Mouse (Mus musculus): ENCODE data around the gene Serpinb9b. TPM values are rescaled to one million over a fixed set of nuclear protein-coding genes. Genes with fewer than 3 reads are reported as not detected.

Gene Serpinb9b
- polyA plus RNA-seq, 1 experiment from 2014 or later: 0.20 TPM

Other genes with a start within 250 kb of the Serpinb9b start
- 1.8 and 2.3 TPM in 2 replicates for gene Mylk4, start 243.5 kb upstream of the Serpinb9b start, polyA plus RNA-seq (2014; fragmentation: Nextera tagmentation; extraction: Ambion mirVana)
- gene Wrnip1, start 225.4 kb upstream of the Serpinb9b start, polyA plus RNA-seq (2014; fragmentation: Nextera tagmentation; extraction: Ambion mirVana): 18.6 and 21.3 TPM in 2 replicates
- gene D930007J09Rik, start 224.6 kb upstream of the Serpinb9b start, polyA plus RNA-seq (2014; fragmentation: Nextera tagmentation; extraction: Ambion mirVana): not detected in 2 replicates
- gene Serpinb1a, start 176.2 kb upstream of the Serpinb9b start, polyA plus RNA-seq (2014; fragmentation: Nextera tagmentation; extraction: Ambion mirVana): 0.69 and 1.6 TPM in 2 replicates
- gene Serpinb1c, start 129.2 kb upstream of the Serpinb9b start, polyA plus RNA-seq (2014; fragmentation: Nextera tagmentation; extraction: Ambion mirVana): not detected in 2 replicates
- gene Serpinb6b, start 62.2 kb upstream of the Serpinb9b start, polyA plus RNA-seq (2014; fragmentation: Nextera tagmentation; extraction: Ambion mirVana): 0.31 and 0.96 TPM in 2 replicates
- 1.2 and 1.4 TPM in 2 replicates for gene Serpinb9, start 24.2 kb upstream of the Serpinb9b start, polyA plus RNA-seq (2014; fragmentation: Nextera tagmentation; extraction: Ambion mirVana)
- gene Serpinb1b, start 51.2 kb downstream of the Serpinb9b start, polyA plus RNA-seq (2014; fragmentation: Nextera tagmentation; extraction: Ambion mirVana): not detected in 2 replicates
- not detected in 2 replicates for gene Serpinb9c, start 132.3 kb downstream of the Serpinb9b start, polyA plus RNA-seq (2014; fragmentation: Nextera tagmentation; extraction: Ambion mirVana)
- gene Serpinb9d, start 165.5 kb downstream of the Serpinb9b start, polyA plus RNA-seq (2014; fragmentation: Nextera tagmentation; extraction: Ambion mirVana): not detected in 2 replicates
- not detected in 2 replicates for gene Serpinb9e, start 222.2 kb downstream of the Serpinb9b start, polyA plus RNA-seq (2014; fragmentation: Nextera tagmentation; extraction: Ambion mirVana)

All from neural tube, embryonic 11.5 days (tissue).